Comparison of ENCODE assay signal across 9 mouse cellular contexts in the genomic region with DNA sequence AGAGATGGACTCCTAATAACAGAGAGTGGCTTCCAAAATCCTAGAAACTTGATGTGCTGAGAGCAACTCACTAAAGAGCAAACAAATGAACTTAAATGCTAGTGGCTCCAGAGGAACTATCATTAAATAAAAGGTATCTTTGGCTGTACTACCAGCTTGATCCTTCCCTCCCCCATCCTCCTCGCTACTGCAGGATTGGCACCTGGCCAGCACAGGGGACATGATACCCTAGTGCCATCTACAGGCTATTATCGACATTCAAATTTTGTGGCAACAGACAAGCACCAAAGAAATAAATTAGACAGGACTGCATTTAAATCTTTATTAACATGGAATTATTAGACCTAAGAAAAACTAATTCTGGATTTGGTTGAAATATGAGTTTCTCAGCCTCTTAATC. TPM values are rescaled to one million over a fixed set of nuclear protein-coding genes. Genes with fewer than 3 reads are reported as not detected.
DNase-seq lines count a peak whose midpoint lies in the region; ATAC-seq lines count a peak whose summit lies in the region.
"Had no signal": no experiment of that assay in that cellular context is flagged by ENCODE, and none has a peak within 500 bp of the region (broad histone marks: within the 10 kb centered on the region; RNA-seq: fewer than 3 reads in every experiment).

No protein-coding gene starts in this region.

- no peaks in the 10 kb centered on the region for H3K9me3 ChIP-seq in liver, embryonic 12.5 days (replicated peaks)
- no peaks in the 10 kb centered on the region for H3K9me3 ChIP-seq in intestine, embryonic 15.5 days
- no peaks in the 10 kb centered on the region for H3K9me3 ChIP-seq in limb, embryonic 11.5 days (ENCODE audit: control insufficient read depth, low read length)
- no peaks in the 10 kb centered on the region for H3K9me3 ChIP-seq in neural tube, embryonic 14.5 days (ENCODE audit: control insufficient read depth, low read length)
- H3K9me3 ChIP-seq: megakaryocyte, embryonic 14.5 days had no signal

- ATAC-seq in liver, embryonic 12.5 days, result no peak
- peak; percentile 61; the same call in 1 of the 2 replicates for ATAC-seq in intestine, embryonic 15.5 days
- ATAC-seq in limb, embryonic 11.5 days (ENCODE audit: insufficient number of reproducible peaks, low FRiP score, low TSS enrichment, low read depth), result no peak
- ATAC-seq in neural tube, embryonic 14.5 days (ENCODE audit: low read depth), result peak; percentile 76

- no peak overlapping the region for H3K4me3 ChIP-seq in liver, embryonic 12.5 days
- no peak overlapping the region for H3K4me3 ChIP-seq in intestine, embryonic 15.5 days (replicated peaks)
- H3K4me3 ChIP-seq in limb, embryonic 11.5 days (ENCODE audit: low read depth, low read length), result no peak overlapping the region
- H3K4me3 ChIP-seq in neural tube, embryonic 14.5 days (ENCODE audit: low read depth, low read length), result peak overlapping the region; percentile 11
- H3K4me3 ChIP-seq: megakaryocyte, embryonic 14.5 days had no signal

- H3K9ac ChIP-seq in liver, embryonic 12.5 days, result no peak overlapping the region
- H3K9ac ChIP-seq in intestine, embryonic 15.5 days, result no peak overlapping the region
- no peak overlapping the region for H3K9ac ChIP-seq in limb, embryonic 11.5 days (ENCODE audit: low read length)
- no peak overlapping the region for H3K9ac ChIP-seq in neural tube, embryonic 14.5 days (replicated peaks; ENCODE audit: low read depth, low read length)

- H3K36me3 ChIP-seq in liver, embryonic 12.5 days, result no peaks in the 10 kb centered on the region
- H3K36me3 ChIP-seq in intestine, embryonic 15.5 days, result no peaks in the 10 kb centered on the region
- no peaks in the 10 kb centered on the region for H3K36me3 ChIP-seq in limb, embryonic 11.5 days (ENCODE audit: control insufficient read depth, insufficient read depth, low read length)
- no peaks in the 10 kb centered on the region for H3K36me3 ChIP-seq in neural tube, embryonic 14.5 days (ENCODE audit: control insufficient read depth, insufficient read depth, low read length)

- peaks cover 15% of the 10 kb centered on the region for H3K27me3 ChIP-seq in liver, embryonic 12.5 days (replicated peaks)
- H3K27me3 ChIP-seq in intestine, embryonic 15.5 days (replicated peaks), result no peaks in the 10 kb centered on the region
- H3K27me3 ChIP-seq in limb, embryonic 11.5 days (ENCODE audit: control insufficient read depth, insufficient read depth, low read length), result peaks cover under 1% of the 10 kb centered on the region; the same call in 1 of the 2 replicates
- no peaks in the 10 kb centered on the region for H3K27me3 ChIP-seq in neural tube, embryonic 14.5 days (ENCODE audit: control insufficient read depth, insufficient read depth, low read length)

- DNase-seq in liver, result peak; percentile 49
- DNase-seq in cerebellum, postnatal 25 days, result peak; percentile 87 to 92
- peak; percentile 50 to 59 for DNase-seq in frontal cortex, postnatal 25 days (ENCODE audit: low spot score in 2 of 2)
- peak; percentile 68 for DNase-seq in limb, embryonic 11.5 days (ENCODE audit: low spot score)
- no peak for DNase-seq in spleen, adult 18-20 months

- 8% methylated on average over 2 of the region's 2 CpGs for WGBS in liver, embryonic 12.5 days (ENCODE audit: insufficient replicate concordance)
- 4% methylated on average over 2 of the region's 2 CpGs for WGBS in intestine, embryonic 15.5 days
- 14% methylated on average over 2 of the region's 2 CpGs for WGBS in limb, embryonic 11.5 days
- WGBS in neural tube, embryonic 14.5 days, result 3% methylated on average over 2 of the region's 2 CpGs

- H3K27ac ChIP-seq in liver, embryonic 12.5 days, result no peak overlapping the region
- no peak overlapping the region for H3K27ac ChIP-seq in intestine, embryonic 15.5 days
- no peak overlapping the region for H3K27ac ChIP-seq in limb, embryonic 11.5 days (replicated peaks; ENCODE audit: low read depth, low read length)
- no peak overlapping the region for H3K27ac ChIP-seq in neural tube, embryonic 14.5 days (ENCODE audit: low read depth, low read length)

- no peaks in the 10 kb centered on the region for H3K4me1 ChIP-seq in liver, embryonic 12.5 days
- 0 out of 2 replicates have a peak, but pooled peaks cover 2% of the 10 kb centered on the region for H3K4me1 ChIP-seq in intestine, embryonic 15.5 days (replicated peaks)
- H3K4me1 ChIP-seq in limb, embryonic 11.5 days (ENCODE audit: control insufficient read depth, insufficient read depth, low read length), result no peaks in the 10 kb centered on the region
- peaks cover 11% of the 10 kb centered on the region; the same call in 1 of the 2 replicates for H3K4me1 ChIP-seq in neural tube, embryonic 14.5 days (ENCODE audit: control insufficient read depth, insufficient read depth, low read length)

- H3K4me2 ChIP-seq in liver, embryonic 12.5 days, result no peak overlapping the region
- no peak overlapping the region for H3K4me2 ChIP-seq in intestine, embryonic 15.5 days (replicated peaks)
- H3K4me2 ChIP-seq in limb, embryonic 11.5 days (ENCODE audit: low read depth, severe bottlenecking), result no peak overlapping the region
- H3K4me2 ChIP-seq in neural tube, embryonic 14.5 days (ENCODE audit: low read depth, low read length), result peak overlapping the region; percentile 47

RNA-seq across cellular contexts. Expression of gene Pcdh9, which starts 6.0 kb away (rescaled TPM):
- polyA plus RNA-seq in liver, embryonic 12.5 days (2016; fragmentation: Nextera tagmentation; extraction: Ambion mirVana), result 1.0 and 1.4 TPM in 2 replicates
- 15.6 and 19.1 TPM in 2 replicates for polyA plus RNA-seq in intestine, embryonic 15.5 days (2015; fragmentation: Nextera tagmentation; extraction: Ambion mirVana)
- polyA plus RNA-seq in limb, embryonic 11.5 days (2014; fragmentation: Nextera tagmentation; extraction: Ambion mirVana), result 17.2 and 21.3 TPM in 2 replicates
- 180 and 194 TPM in 2 replicates for polyA plus RNA-seq in neural tube, embryonic 14.5 days (2014; fragmentation: Nextera tagmentation; extraction: Ambion mirVana)

Comparison
In these comparisons a context has a peak if more than half of its experiments do, and no peak if none do; other contexts are left out.
1. DNase-seq: peak in liver (single experiment), cerebellum, postnatal 25 days (2 of 2), frontal cortex, postnatal 25 days (2 of 2) and limb, embryonic 11.5 days (single experiment); none in spleen, adult 18-20 months (0 of 2).
2. ATAC-seq: peak in intestine, embryonic 15.5 days (single experiment) and neural tube, embryonic 14.5 days (single experiment); none in liver, embryonic 12.5 days (single experiment) and limb, embryonic 11.5 days (single experiment).